Mouse (Mus musculus) midbrain, embryonic 15.5 days (tissue): ENCODE results near the gene Usp47. TPM values are rescaled to one million over a fixed set of nuclear protein-coding genes. Genes with fewer than 3 reads are reported as not detected.

Source experiments
- polyA plus RNA-seq: library from polyadenylated mRNA; unstranded; fragments of >200 nt; fragmentation: Nextera tagmentation; extraction: Ambion mirVana; gene quantifications from 2 replicates; pipeline ENCODE4 v1.2.1, GENCODE M21; 2015

Gene Usp47
- polyA plus RNA-seq, 1 experiment from 2014 or later = 82.5 TPM

Other genes starting within 250 kb of the Usp47 start
- gene Galnt18, start 243.5 kb upstream of the Usp47 start, polyA plus RNA-seq = 16.8 and 17.9 TPM in 2 replicates
- 25.0 and 25.6 TPM in 2 replicates for gene Dkk3, start 135.6 kb downstream of the Usp47 start, polyA plus RNA-seq
- gene Mical2, start 202.4 kb downstream of the Usp47 start, polyA plus RNA-seq = 2.7 and 2.8 TPM in 2 replicates